Mouse (Mus musculus) olfactory bulb, adult 2 months (tissue): Measurements from ENCODE around the gene Psmd11. TPM values are rescaled to one million over a fixed set of nuclear protein-coding genes. Genes with fewer than 3 reads are reported as not detected.
A peak's percentile ranks its signal among the peaks of the same experiment; 100 is the strongest.

Experiments
- H3K27ac ChIP-seq: fragments of 200-500 bp; 2 replicates; pipeline ENCODE4 v1.5.1; 2012; ENCODE audit warnings: low read depth, low read length; ENCODE audit not compliant: insufficient read depth
- H3K4me1 ChIP-seq: fragments of 200-500 bp; 2 replicates; pipeline ENCODE4 v1.6.1; 2012; ENCODE audit warnings: low read length; ENCODE audit not compliant: control insufficient read depth, insufficient read depth
- H3K4me3 ChIP-seq: fragments of 200-500 bp; 2 replicates; pipeline ENCODE4 v1.5.1; 2012; ENCODE audit warnings: mild to moderate bottlenecking, low read depth, low read length, moderate library complexity; ENCODE audit not compliant: insufficient read depth
- CTCF ChIP-seq: fragments of 200-500 bp; IDR thresholded peaks from 2 replicates; pipeline ENCODE4 v1.5.1; 2012; ENCODE audit warnings: low read depth, mild to moderate bottlenecking, low read length, moderate library complexity; ENCODE audit not compliant: insufficient read depth
- POLR2A ChIP-seq: fragments of 200-500 bp; IDR thresholded peaks from 2 replicates; pipeline ENCODE4 v1.6.1; 2012; ENCODE audit warnings: mild to moderate bottlenecking, low read depth, low read length, moderate library complexity; ENCODE audit not compliant: insufficient read depth
- WGBS: fragments of 180-500 bp; shearing (Covaris S2); methylation state at CpG from one replicate; pipeline ENCODE4 v1.1.7; 2018; 5-methylcytosine and 5-hydroxymethylcytosine counted together
- polyA plus RNA-seq: library from polyadenylated mRNA; stranded (reverse); fragments of >200 nt; gene quantifications from 2 replicates; pipeline ENCODE4 v1.2.4, GENCODE M21; 2012; ENCODE audit warnings: low replicate concordance; ENCODE audit not compliant: missing spikeins, insufficient read depth, insufficient read length

Gene Psmd11
- polyA plus RNA-seq, 1 experiment = not detected

- H3K27ac ChIP-seq = peak overlapping the region; percentile 92
- H3K4me3 ChIP-seq = no peak overlapping the region
- TF ChIP-seq POLR2A = no peak
- TF ChIP-seq CTCF = no peak
- H3K4me1 ChIP-seq = peaks cover 52% of the 10 kb centered on the region
- 55% methylated on average over 10 of the region's 10 CpGs for WGBS
Measured at GRCm38 (mm10) chr11:80497225-80497919, 69.0 kb downstream of the Psmd11 start.

- WGBS = 39% methylated on average over 11 of the region's 11 CpGs
- H3K4me1 ChIP-seq = peaks cover 58% of the 10 kb centered on the region
- H3K27ac ChIP-seq = peak overlapping the region; percentile 90
- TF ChIP-seq POLR2A (no peak), CTCF (no peak)
- no peak overlapping the region for H3K4me3 ChIP-seq
Measured at GRCm38 (mm10) chr11:80498328-80499070, 70.1 kb downstream of the Psmd11 start.

- 27% methylated on average over 4 of the region's 4 CpGs for WGBS
- H3K4me1 ChIP-seq = peaks cover 61% of the 10 kb centered on the region
- H3K27ac ChIP-seq = peak overlapping the region; percentile 90
- no peak for TF ChIP-seq POLR2A
- no peak for TF ChIP-seq CTCF
- no peak overlapping the region for H3K4me3 ChIP-seq
Measured at GRCm38 (mm10) chr11:80499550-80499952, 71.1 kb downstream of the Psmd11 start.

GRCm38 (mm10) chr11:80503281-80503680, 74.9 kb downstream of the Psmd11 start:
- TF ChIP-seq CTCF (no peak), POLR2A (no peak)
- Histone ChIP-seq H3K4me3 (no peak overlapping the region), H3K4me1 (peaks cover 64% of the 10 kb centered on the region), H3K27ac (peak overlapping the region; percentile 99)
- WGBS = 61% methylated on average over 6 of the region's 6 CpGs

GRCm38 (mm10) chr11:80503726-80504452, 75.5 kb downstream of the Psmd11 start:
- Histone ChIP-seq H3K27ac (peak overlapping the region; percentile 99), H3K4me3 (no peak overlapping the region), H3K4me1 (peaks cover 65% of the 10 kb centered on the region)
- 19% methylated on average over 13 of the region's 13 CpGs for WGBS
- TF ChIP-seq CTCF (no peak), POLR2A (peak; percentile 59; the same call in 1 of the 2 replicates)

DNA sequence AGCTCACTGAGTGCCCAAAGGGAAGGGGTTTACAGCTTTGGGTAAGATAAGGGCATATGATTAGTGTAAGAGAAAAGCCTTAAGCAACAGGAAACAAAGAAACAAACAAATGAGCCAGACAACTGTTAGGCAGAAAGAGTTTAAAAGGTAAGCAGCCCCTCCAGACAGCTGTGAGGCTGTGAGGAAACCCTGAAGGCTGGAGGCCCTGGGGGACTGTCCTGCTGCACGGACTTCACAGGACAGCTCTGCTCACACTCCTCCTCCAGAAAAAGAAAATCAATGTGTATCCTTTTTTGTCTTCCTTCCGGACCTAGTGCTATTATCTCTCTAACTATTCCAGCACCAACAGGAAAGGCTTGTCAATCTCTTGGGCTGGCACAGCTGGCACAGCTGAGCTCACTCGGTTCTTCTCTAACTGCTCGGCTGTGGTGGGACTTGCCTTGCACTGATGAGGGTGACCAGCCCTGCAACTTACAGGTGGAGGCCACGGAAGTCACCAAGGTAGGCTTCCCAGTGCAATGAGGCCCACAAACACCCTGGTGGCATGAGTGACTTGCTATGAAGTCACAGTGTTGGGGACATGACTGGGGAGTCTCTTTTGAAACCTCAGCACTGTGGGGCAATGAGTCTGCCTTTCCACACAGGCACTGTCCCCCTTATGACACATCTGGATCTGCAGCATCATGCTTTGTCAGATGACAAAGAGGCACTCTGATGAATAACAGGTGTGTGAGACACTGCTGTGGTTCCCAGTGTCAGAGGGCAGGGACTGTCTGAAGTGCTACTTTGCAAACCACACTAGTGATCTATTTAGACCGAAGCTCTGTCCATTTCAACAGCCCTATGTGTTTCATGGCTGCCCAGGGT, 76.3 kb downstream of the Psmd11 start:
- H3K4me1 ChIP-seq = peaks cover 61% of the 10 kb centered on the region
- peak overlapping the region; percentile 99 for H3K27ac ChIP-seq
- WGBS = 34% methylated on average over 6 of the region's 6 CpGs
- TF ChIP-seq POLR2A = no peak
- TF ChIP-seq CTCF = no peak
- no peak overlapping the region for H3K4me3 ChIP-seq

DNA sequence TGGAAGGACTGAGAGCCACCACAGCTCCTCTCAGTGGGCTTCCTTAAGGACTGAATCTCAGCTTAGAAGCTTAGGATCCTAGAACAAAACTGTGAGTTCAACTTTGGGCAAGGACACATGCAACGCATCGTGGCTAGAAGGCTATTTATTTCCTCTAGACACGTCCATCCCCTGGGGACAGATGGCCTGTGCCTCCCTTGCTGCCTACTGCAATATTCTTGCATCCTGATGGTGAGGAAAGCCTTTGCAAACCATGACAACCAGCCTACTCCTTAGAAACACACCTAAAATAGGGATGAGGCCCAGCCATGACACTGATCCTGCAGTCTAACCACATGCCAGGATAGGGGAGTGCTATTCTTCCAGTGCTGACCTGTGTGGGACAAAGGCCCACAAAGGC, 77.2 kb downstream of the Psmd11 start:
- Histone ChIP-seq H3K4me3 (no peak overlapping the region), H3K27ac (peak overlapping the region; percentile 99), H3K4me1 (peaks cover 62% of the 10 kb centered on the region)
- WGBS = 82% methylated on average over 3 of the region's 3 CpGs
- TF ChIP-seq CTCF = no peak
- TF ChIP-seq POLR2A = no peak

GRCm38 (mm10) chr11:80506483-80506882, 78.1 kb downstream of the Psmd11 start:
- TF ChIP-seq CTCF (no peak), POLR2A (no peak)
- Histone ChIP-seq H3K4me1 (peaks cover 58% of the 10 kb centered on the region), H3K4me3 (no peak overlapping the region), H3K27ac (peak overlapping the region; percentile 33; the same call in 1 of the 2 replicates)
